8 mouse cellular contexts compared by ENCODE assay signal in the genomic region with DNA sequence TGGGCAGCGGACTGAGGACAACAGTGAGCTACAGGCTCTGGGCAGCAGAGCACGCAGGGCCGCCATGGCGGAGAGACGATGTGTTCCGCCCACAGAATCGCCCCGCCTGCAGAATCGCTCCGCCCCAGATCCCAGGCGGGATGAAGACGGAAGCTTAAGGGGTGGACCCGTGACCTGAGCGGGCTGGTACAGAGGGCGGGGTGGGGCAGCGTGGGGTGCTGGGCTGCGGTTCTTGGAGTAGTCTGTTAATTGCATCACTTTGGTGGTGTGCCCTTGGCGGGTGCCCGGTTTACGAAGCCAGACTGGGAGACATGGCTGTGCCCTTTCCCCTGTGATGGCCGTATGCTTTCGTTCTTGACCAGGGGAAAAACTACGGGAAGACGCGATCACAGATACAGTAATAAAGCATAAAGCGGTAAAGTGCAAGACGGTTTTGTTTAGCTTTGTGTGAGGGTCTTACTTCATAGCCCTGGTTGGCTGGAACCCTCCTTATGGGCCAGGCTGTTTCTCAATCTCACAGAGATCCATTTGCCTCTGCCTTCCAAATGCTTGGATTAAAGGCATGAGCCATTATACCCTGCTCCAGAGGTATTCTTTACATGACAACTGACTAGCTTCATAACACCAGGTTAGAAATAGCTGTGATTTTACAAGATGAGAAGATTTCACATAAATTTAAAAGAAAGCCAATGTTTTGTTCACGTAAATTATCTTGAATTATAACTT. TPM values are rescaled to one million over a fixed set of nuclear protein-coding genes. Genes with fewer than 3 reads are reported as not detected.
DNase-seq lines count a peak whose midpoint lies in the region; ATAC-seq and TF ChIP-seq lines count a peak whose summit lies in the region.

A gene (minus strand): TSS at position 148 of the 726 bp plus-strand sequence.

- ATAC-seq in neural tube, embryonic 11.5 days (ENCODE audit: insufficient read depth, low FRiP score, low TSS enrichment), result peak; percentile 98
- ATAC-seq in embryonic facial prominence, embryonic 11.5 days (replicated peaks; ENCODE audit: insufficient number of reproducible peaks, low FRiP score, low TSS enrichment, low read depth), result peak; percentile 94
- peak; percentile 88 for ATAC-seq in intestine, postnatal 0 days

- DNase-seq in neural tube, embryonic 11.5 days (ENCODE audit: low spot score), result peak; percentile 87
- DNase-seq in neural tube, embryonic 10.5 days (ENCODE audit: extremely low spot score, low spot score), result no peak
- peak; percentile 89 for DNase-seq in embryonic facial prominence, embryonic 11.5 days (ENCODE audit: low spot score)
- no peak for DNase-seq in gonadal fat pad, adult 2 months (ENCODE audit: low read depth)
- DNase-seq in left cerebral cortex, postnatal 36 days (ENCODE audit: low spot score in 2 of 2), result peak; percentile 85 to 86
- peak; percentile 83 for DNase-seq in midbrain, embryonic 10.5 days (ENCODE audit: low spot score)
- peak; percentile 91 for DNase-seq in skeletal muscle tissue, adult 2 months (ENCODE audit: low read depth, low spot score)

- H3K4me1 ChIP-seq in neural tube, embryonic 11.5 days (ENCODE audit: control insufficient read depth, insufficient read depth, low read length), result no peaks in the 10 kb centered on the region
- H3K4me1 ChIP-seq in embryonic facial prominence, embryonic 11.5 days (ENCODE audit: control insufficient read depth, insufficient read depth, low read length), result no peaks in the 10 kb centered on the region
- no peaks in the 10 kb centered on the region for H3K4me1 ChIP-seq in intestine, postnatal 0 days (replicated peaks; ENCODE audit: control insufficient read depth, insufficient read depth, low read length)
- peaks cover 21% of the 10 kb centered on the region for H3K4me1 ChIP-seq in midbrain, embryonic 10.5 days

- peak within 1 kb of the TSS; percentile 84 for H3K9ac ChIP-seq in neural tube, embryonic 11.5 days (ENCODE audit: low read length)
- peak within 1 kb of the TSS; percentile 74 for H3K9ac ChIP-seq in embryonic facial prominence, embryonic 11.5 days (replicated peaks; ENCODE audit: low read length)
- peak within 1 kb of the TSS; percentile 74 for H3K9ac ChIP-seq in intestine, postnatal 0 days (ENCODE audit: low read depth, low read length)

- no peaks in the 10 kb centered on the region for H3K9me3 ChIP-seq in neural tube, embryonic 11.5 days (ENCODE audit: control insufficient read depth, low read length)
- no peaks in the 10 kb centered on the region for H3K9me3 ChIP-seq in embryonic facial prominence, embryonic 11.5 days (replicated peaks; ENCODE audit: control insufficient read depth, low read length)
- no peaks in the 10 kb centered on the region for H3K9me3 ChIP-seq in intestine, postnatal 0 days (ENCODE audit: control insufficient read depth)
- H3K9me3 ChIP-seq in midbrain, embryonic 10.5 days (replicated peaks), result no peaks in the 10 kb centered on the region

- H3K4me3 ChIP-seq in neural tube, embryonic 11.5 days (ENCODE audit: low read depth, low read length), result peak within 1 kb of the TSS; percentile 71
- peak within 1 kb of the TSS; percentile 57 for H3K4me3 ChIP-seq in embryonic facial prominence, embryonic 11.5 days (ENCODE audit: low read depth, low read length)
- peak within 1 kb of the TSS; percentile 76 for H3K4me3 ChIP-seq in intestine, postnatal 0 days (ENCODE audit: low read depth, low read length)
- peak within 1 kb of the TSS; percentile 84 for H3K4me3 ChIP-seq in midbrain, embryonic 10.5 days

- no peaks in the 10 kb centered on the region for H3K27me3 ChIP-seq in neural tube, embryonic 11.5 days (ENCODE audit: control insufficient read depth, insufficient read depth, low read length)
- no peaks in the 10 kb centered on the region for H3K27me3 ChIP-seq in embryonic facial prominence, embryonic 11.5 days (ENCODE audit: control insufficient read depth, insufficient read depth, low read length)
- no peaks in the 10 kb centered on the region for H3K27me3 ChIP-seq in intestine, postnatal 0 days (replicated peaks; ENCODE audit: control insufficient read depth, insufficient read depth, low read length)
- no peaks in the 10 kb centered on the region for H3K27me3 ChIP-seq in midbrain, embryonic 10.5 days (ENCODE audit: low read depth, poor library complexity, severe bottlenecking)

- 4% methylated on average over 28 of the region's 28 CpGs for WGBS in neural tube, embryonic 11.5 days
- 4% methylated on average over 28 of the region's 28 CpGs for WGBS in embryonic facial prominence, embryonic 11.5 days
- WGBS in intestine, postnatal 0 days, result 4% methylated on average over 28 of the region's 28 CpGs
- WGBS in midbrain, embryonic 10.5 days, result 5% methylated on average over 28 of the region's 28 CpGs

- TF ChIP-seq CTCF in intestine, postnatal 0 days (IDR thresholded peaks at IDR 0.05; ENCODE audit: low read depth), result no peak

- intact Hi-C loops in left cerebral cortex, postnatal 36 days (cut with DNase I), result loop anchor here (1.0 to 5.0 kb wide), 2 partner anchors 14 to 34 kb away; a partner anchor contains a TSS

- peaks cover 3% of the 10 kb centered on the region; the same call in 1 of the 2 replicates for H3K36me3 ChIP-seq in neural tube, embryonic 11.5 days (ENCODE audit: control insufficient read depth, insufficient read depth, low read length)
- no peaks in the 10 kb centered on the region for H3K36me3 ChIP-seq in embryonic facial prominence, embryonic 11.5 days (replicated peaks; ENCODE audit: control insufficient read depth, insufficient read depth, low read depth, low read length)
- H3K36me3 ChIP-seq in intestine, postnatal 0 days (ENCODE audit: control insufficient read depth, insufficient read depth), result peaks cover 17% of the 10 kb centered on the region
- peaks cover 15% of the 10 kb centered on the region for H3K36me3 ChIP-seq in midbrain, embryonic 10.5 days

- peak within 1 kb of the TSS; percentile 94 for H3K4me2 ChIP-seq in neural tube, embryonic 11.5 days (ENCODE audit: low read depth)
- peak within 1 kb of the TSS; percentile 67 for H3K4me2 ChIP-seq in embryonic facial prominence, embryonic 11.5 days (ENCODE audit: low read depth, low read length)
- H3K4me2 ChIP-seq in intestine, postnatal 0 days (replicated peaks; ENCODE audit: low read depth), result peak within 1 kb of the TSS; percentile 88

- peak within 1 kb of the TSS; percentile 49; the same call in 1 of the 2 replicates for H3K27ac ChIP-seq in neural tube, embryonic 11.5 days (ENCODE audit: low read depth, low read length)
- H3K27ac ChIP-seq in embryonic facial prominence, embryonic 11.5 days (replicated peaks; ENCODE audit: low read depth, low read length), result peak within 1 kb of the TSS; percentile 36
- H3K27ac ChIP-seq in intestine, postnatal 0 days (ENCODE audit: low read depth, low read length), result peak within 1 kb of the TSS; percentile 90
- peak within 1 kb of the TSS; percentile 94 for H3K27ac ChIP-seq in midbrain, embryonic 10.5 days (replicated peaks)

RNA-seq across cellular contexts. Expression of the gene that starts here (rescaled TPM):
- 160 and 162 TPM in 2 replicates for polyA plus RNA-seq in neural tube, embryonic 11.5 days (2014; fragmentation: Nextera tagmentation; extraction: Ambion mirVana)
- 211 and 221 TPM in 2 replicates for polyA plus RNA-seq in embryonic facial prominence, embryonic 11.5 days (2014; fragmentation: Nextera tagmentation; extraction: Ambion mirVana)
- polyA plus RNA-seq in gonadal fat pad, adult 2 months (2012; rRNA removed), result 190 and 200 TPM in 2 replicates
- 153 and 161 TPM in 2 replicates for polyA plus RNA-seq in intestine, postnatal 0 days (2015; fragmentation: Nextera tagmentation; extraction: Ambion mirVana)
- 10 to 100 TPM; 51.0 to 53.0 TPM for total RNA-seq in left cerebral cortex, postnatal 36 days (2021)
- 157 and 161 TPM in 2 replicates for polyA plus RNA-seq in midbrain, embryonic 10.5 days (2016; fragmentation: Nextera tagmentation; extraction: Ambion mirVana)

Comparison
In these comparisons a context has a peak if more than half of its experiments do, and no peak if none do; other contexts are left out.
1. DNase-seq: peak in neural tube, embryonic 11.5 days (single experiment), embryonic facial prominence, embryonic 11.5 days (single experiment), left cerebral cortex, postnatal 36 days (2 of 2), midbrain, embryonic 10.5 days (single experiment) and skeletal muscle tissue, adult 2 months (single experiment); none in neural tube, embryonic 10.5 days (single experiment) and gonadal fat pad, adult 2 months (single experiment).
2. H3K27ac ChIP-seq: peak in every context shown above with its lines; median percentile 94 in midbrain, embryonic 10.5 days; 90 in intestine, postnatal 0 days; 49 in neural tube, embryonic 11.5 days; 36 in embryonic facial prominence, embryonic 11.5 days.
3. Peak in every context shown above with its lines, with median percentiles within 50 percentile points of each other: ATAC-seq, H3K4me2 ChIP-seq, H3K4me3 ChIP-seq and H3K9ac ChIP-seq.